Mouse (Mus musculus) C2C12 (cell line): ENCODE results near the gene Sez6.

Source experiments
- CEBPB ChIP-seq: IDR thresholded peaks from one replicate; pipeline ENCODE4 v1.6.1; 2011; ENCODE audit warnings: low read depth, mild to moderate bottlenecking, control low read depth, moderate library complexity
- CTCF ChIP-seq: IDR thresholded peaks from one replicate; pipeline ENCODE4 v1.5.1; 2011; ENCODE audit not compliant: control insufficient read depth, insufficient read depth, insufficient read length
- MAX ChIP-seq: IDR thresholded peaks from one replicate; pipeline ENCODE4 v1.6.1; 2011; ENCODE audit warnings: mild to moderate bottlenecking, control low read depth
- MYOG ChIP-seq: IDR thresholded peaks from one replicate; pipeline ENCODE4 v1.6.1; 2011; ENCODE audit not compliant: control insufficient read depth, insufficient read length; ENCODE audit errors: extremely low read depth
- USF1 ChIP-seq: IDR thresholded peaks from one replicate; pipeline ENCODE4 v1.6.1; 2011; ENCODE audit warnings: low read depth, mild to moderate bottlenecking, control low read depth, moderate library complexity

GRCm38 (mm10) chr11:77908468-77908867, 22.1 kb upstream of the Sez6 start:
- TF ChIP-seq CTCF (no peak), CEBPB (no peak), MAX (no peak), USF1 (no peak), MYOG (no peak)
